Mouse (Mus musculus) lung, postnatal 4 days (tissue): ENCODE results near the gene Fem1a.

ENCODE experiments used
- DNase-seq, 2 experiments: peaks; one replicate each; pipeline ENCODE4 v3.0.0; 2021

Fem1a gene

DNA sequence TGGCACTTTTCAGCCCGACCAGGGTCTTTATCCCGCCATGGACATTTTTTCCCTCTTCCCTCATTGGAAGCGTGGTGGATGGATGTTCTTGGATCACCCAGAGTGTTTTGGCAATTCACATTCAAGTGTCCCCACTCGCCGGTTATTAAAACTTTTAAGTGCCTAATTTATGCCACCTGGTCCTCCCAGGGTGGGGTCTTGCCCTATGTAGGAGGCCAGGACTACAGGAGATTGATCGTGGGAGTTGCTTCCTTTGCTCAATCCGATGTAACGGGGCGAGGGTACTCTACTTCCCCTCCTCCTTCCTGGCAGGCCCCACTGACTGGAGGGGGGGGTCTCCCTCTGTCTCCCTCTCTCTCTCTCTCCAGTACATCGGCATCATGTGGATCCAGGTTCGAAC is 48.1 kb downstream of the Fem1a start:
- no peak for DNase-seq

DNA sequence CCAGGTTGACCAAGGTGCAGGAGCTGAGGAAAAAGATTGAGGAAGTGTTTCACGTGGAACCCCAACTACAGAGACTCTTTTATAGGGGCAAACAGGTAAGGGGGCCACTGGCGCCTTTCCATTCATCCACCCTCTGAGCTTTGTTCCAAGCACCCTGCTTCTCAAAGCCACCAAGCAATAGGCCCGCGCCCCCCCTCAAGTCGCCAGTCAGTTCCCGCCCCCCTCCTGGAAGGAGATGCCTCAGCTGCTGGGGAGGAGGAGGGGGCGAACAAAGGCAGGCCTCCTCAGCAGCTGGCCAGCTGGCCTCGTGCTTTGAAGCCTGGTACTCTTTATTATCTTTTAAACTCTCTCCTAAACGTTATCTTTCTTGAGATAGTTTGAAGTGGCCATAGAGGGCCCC is 48.5 kb downstream of the Fem1a start:
- DNase-seq = no peak

DNA sequence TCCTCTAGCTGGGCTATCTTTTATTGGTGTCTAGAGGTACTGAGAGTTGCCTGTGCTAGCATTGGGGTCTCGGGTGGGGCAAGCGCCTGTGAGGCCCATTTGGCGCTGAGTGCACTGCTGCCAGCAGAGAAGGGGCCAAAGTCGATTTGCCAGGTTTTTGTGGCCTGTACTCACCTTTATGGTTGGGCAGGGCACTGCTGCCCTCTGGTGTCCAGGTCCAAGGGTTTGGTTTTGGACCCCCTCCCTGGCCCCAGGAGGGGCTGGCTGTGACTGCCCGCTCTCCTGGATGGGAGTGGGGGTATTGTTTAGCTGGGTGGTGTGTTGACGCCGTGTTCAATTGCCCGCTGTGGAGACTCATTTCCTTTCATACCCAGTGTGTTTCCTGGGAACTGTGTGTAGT is 49.2 kb downstream of the Fem1a start:
- DNase-seq = peak in 1 of 2 experiments; percentile 44

DNA sequence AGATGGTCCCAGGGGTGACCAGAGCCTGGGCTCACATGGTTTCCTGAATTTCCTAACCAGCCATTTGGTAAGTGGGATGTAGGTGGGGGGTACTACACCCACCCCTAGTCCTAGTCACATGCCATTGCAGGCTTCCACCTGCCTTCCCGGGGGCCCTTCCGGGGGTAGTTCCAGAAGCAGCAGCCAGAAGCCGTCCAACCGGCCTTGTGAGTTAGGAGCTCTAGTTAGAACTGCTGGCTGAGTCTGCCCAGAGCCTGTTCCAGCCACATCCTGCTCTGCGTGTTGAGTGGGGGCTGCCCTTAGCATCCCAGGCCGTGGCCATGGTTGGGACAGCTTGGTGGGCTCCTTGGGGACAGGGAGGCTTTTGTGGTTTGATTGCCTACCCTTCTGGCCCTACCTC is 51.5 kb downstream of the Fem1a start:
- DNase-seq = peak; percentile 41 to 65

DNA sequence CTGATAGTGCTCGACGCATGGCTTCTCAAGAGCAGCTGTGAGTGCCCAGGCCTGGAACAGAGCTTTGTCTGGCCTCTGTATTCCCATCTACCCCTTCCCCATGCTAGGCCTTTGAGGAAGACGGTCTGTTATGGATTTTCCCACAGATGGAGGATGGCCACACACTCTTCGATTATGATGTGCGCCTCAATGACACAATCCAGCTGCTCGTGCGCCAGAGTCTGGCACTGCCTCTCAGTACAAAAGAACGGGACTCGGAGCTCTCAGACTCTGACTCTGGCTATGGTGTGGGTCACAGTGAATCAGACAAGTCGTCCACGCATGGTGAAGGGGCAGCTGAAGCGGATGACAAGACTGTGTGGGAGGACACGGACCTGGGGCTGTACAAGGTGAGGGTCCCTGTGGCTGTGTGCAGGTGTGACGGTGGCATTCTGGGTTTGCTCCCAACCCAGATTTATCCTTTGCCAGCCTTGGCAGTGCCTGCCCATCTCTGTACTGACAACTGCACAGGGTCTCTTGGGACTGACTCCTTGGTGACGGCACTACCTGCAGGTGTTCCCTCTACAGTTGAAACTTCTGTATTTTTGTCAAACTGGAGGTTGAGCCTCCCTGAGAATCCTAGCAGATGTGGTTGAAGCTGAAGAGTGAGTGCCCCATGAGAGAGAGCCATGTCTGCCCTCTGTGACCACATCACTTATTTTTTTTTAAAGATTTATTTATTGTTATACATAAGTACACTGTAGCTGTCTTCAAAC is 52.8 kb downstream of the Fem1a start:
- peak; percentile 33 to 79 for DNase-seq
